Mouse (Mus musculus): ENCODE measurements around the gene Cyth4.

Cyth4 gene

GRCm38 (mm10) chr15:78587050-78587994 is 9.5 kb upstream of the Cyth4 start:
- peak; percentile 89 to 90 for DNase-seq

GRCm38 (mm10) chr15:78588049-78588448 is 8.8 kb upstream of the Cyth4 start:
- no peak for DNase-seq

- DNase-seq: peak; percentile 77 to 81
These were observed 7.9 kb upstream of the Cyth4 start for GRCm38 (mm10) chr15:78588900-78589299.

DNA sequence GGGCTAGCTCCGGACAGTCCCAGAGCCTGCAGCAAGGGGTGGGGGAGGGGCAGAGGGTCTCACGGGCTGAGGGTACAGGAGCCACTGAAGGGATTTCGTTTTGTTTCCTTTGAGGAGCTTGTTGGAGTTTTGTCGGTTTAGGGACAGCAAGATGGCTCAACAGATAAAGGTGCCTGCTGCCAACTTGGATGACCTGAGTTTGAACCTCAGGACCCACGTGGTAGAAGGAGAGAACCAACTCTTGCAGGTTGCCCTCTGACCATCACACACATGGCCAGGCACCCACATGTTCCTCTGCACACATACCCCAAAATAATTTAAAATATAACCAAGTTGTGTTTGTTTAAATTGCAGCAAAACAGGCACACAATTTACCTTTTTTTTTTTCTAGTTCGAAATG is 6.9 kb upstream of the Cyth4 start:
- DNase-seq: no peak

DNA sequence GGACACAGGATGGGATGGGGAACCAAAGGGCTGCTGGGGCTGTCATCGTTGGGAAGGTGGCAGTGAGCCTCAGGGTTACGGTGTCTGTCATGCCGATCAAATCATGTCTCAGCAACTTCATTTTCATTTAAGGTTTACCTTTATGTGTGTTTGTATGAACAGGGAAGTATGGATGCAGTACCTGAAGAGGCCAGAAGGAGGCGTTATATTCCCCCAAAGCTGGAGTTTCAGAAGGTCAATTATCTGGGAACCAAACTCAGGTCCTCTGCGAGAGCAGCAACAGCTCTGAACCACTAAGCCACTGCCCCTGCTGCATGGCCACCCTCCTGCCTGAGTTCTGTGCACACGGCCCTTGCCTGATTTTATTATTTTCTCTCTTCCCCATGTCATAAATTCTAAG is 6.1 kb upstream of the Cyth4 start:
- peak; percentile 44 to 50 for DNase-seq

DNA sequence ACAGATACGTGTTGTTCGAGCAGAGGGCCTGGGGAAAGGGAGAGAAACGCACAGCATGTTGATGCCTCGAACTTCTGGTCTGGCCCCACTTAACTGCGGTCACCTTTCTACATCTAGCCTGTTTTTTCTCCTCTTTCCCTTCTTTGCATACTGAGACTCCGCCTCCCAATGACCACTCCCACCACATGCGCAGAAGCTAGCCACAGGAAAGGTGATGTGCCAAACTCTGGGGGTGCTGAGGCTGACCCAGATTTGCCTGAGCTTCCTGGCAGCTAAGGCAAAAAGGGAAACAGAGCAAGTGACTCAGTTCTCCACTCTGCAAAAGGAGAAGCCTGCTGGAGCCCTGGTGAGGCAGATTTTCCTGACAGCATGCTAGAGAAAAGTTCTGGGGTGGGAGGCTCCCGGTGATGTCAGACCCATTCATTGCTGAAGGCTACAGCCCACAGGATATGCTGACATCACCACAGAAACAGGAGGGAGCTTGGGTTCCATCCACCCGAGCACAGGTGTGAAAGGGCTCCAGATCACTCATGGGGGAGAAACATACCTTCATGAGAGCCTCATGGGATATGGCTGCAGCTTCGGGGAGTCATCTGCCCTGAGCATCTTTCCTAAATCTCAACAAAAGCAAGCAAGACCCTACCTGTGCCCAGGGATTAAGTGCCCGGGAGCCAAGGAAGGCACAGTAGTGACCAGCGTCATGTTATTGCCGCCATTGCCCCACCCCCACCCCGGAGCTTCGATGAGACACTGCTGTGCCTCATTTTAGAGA is 5.0 kb upstream of the Cyth4 start:
- DNase-seq: peak; percentile 74 to 77

- no peak for DNase-seq
These were observed 4.3 kb upstream of the Cyth4 start for GRCm38 (mm10) chr15:78592452-78592968.

DNA sequence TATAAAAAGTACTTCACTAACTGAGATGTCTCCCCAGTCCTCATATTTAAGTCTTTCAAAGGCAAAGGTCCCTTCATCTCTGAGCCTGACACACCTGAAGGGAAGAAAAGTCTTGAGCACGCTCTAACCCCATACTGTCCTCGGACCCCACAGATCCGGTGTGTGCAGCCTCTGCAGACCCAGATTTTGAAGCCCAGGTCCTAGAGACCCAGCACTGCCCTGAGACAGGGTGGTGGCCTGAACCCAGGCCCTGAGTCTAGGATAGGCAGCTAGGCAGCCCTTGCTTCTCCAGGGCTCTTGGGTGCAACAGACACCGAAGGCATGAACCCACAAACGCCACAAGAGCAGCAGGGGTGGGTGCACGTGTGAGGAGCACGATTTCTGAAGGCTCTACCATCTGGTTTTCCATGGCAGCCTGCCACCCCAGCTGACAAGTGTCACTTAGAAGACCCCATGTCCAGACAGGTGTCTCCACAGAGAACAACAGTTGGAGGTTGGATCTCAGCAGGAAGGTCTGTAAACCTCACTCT is 2.9 kb upstream of the Cyth4 start:
- no peak for DNase-seq

DNA sequence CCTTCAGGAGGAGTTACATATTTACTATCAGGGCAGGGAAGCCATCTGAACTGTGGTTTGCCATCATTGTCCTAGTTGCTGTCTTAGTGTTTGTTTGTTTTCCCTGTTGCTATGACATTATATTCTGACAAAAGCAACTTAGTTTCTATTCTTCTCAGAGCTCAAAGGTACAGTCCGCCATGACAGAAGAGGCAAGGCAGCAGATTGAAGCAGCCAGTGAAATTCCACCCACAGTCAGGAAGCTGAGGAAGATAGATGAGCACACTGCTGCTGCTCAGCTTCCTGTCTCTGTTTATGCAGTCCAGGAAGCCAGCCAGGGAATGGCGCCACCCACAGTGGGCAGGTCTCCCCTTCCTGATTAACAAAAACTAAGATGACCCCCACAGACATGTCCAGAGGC is 2.0 kb upstream of the Cyth4 start:
- DNase-seq: peak; percentile 49 to 57

DNA sequence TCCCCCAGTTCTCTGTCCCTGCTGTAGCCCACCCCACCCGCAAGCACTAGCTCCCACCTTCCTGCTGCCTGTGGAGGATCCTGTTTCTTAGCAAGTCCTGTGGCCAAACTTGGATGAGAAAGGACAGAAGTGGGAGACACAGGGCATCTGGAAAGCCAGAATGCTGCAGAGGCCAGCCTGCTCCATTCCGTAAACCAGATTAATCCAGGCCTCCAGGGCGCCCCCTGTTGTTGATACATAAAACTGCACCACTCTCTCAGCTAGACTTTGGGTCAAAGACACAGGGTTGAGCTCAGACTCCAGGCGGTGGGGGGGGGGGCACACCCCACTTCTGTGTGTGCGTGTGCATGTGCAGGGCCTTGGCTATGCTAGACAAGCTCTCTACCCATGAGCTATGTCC is 1.4 kb upstream of the Cyth4 start:
- DNase-seq: peak; percentile 50 to 59

DNA sequence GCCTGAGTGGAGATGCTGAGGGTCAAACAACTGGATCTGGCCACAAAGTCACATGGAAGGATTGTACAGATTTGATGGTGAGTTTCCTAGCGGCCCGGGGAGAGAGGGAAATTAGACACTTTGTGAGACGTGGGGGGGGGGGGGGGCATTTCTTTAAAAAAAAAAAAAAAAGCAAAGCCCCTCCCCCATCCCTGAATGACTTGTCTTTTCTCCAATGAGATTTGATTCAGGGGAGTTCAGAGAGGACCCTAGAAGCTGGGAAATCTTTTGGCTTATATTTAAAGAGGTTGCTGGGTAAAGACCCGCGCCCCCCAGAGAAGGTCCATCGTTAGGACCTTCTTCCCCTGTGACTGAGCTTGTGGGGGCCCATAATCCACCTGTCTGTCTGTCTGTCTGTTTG is 343 bp upstream of the Cyth4 start:
- DNase-seq: no peak

GRCm38 (mm10) chr15:78597729-78598128 is 882 bp downstream of the Cyth4 start:
- peak; percentile 86 to 89 for DNase-seq

GRCm38 (mm10) chr15:78599124-78599523 is 2.3 kb downstream of the Cyth4 start:
- peak; percentile 33 to 38 for DNase-seq

GRCm38 (mm10) chr15:78599529-78600193 is 2.8 kb downstream of the Cyth4 start:
- no peak for DNase-seq

DNA sequence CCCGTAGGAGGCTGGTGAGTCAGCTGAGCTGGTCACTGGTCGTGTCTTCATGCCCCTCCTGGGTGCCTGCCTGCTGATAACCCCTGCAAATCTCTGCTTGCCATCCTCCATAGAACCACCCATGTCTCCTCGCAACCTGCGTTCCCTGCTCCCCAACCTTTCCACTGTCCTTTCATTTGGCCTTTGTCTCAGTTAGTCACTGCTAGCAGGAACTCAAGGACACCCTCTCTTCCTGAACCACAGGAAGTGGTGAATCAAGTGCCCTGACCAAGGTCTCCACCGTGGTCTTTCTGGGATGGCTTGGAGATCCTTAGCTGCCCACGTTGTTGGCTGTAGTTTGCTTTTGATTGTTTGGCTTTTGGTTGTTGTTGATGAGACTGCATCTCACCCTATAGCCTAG is 4.3 kb downstream of the Cyth4 start:
- DNase-seq: no peak

GRCm38 (mm10) chr15:78604255-78604654 is 7.4 kb downstream of the Cyth4 start:
- no peak for DNase-seq

DNA sequence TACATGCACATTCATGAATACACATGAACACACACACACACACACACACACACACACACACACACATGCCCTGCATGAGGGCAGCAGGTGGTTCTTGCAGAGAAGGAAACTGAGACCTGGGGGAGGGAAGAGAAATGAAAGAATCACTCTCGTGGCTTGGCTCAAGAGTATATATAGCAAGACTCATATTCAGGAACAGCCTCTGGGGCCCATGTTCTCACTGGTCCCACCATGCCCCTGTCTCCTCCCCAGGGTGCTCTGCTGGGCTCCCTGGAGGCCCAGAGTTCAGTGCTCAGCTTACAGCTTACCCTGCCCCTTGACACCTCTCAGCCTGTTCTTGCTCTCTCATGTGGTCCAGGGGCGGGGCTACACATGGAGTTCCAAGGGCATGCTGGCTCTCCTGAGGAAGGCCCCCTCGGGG is 8.5 kb downstream of the Cyth4 start:
- peak; percentile 31 to 40 for DNase-seq

DNA sequence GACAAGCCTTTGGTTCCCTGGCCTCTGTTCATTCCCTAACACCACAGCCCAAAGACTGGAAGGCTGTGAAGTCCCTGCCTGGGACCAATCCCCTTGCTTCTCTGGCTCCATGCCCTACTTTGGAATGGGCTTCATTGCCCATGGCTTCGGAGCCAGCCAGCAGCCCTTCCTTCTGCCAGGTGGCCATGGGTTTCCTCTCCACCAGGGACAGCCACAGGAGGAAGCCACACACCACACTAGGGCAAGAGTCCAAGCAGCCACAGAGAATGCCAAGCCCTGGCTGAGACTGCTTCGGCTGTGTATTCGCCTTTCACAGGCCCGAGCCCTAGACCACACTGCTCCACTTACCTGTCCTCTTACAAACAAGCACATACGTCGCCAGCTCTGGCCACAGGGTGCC is 9.2 kb downstream of the Cyth4 start:
- DNase-seq: no peak

- DNase-seq: no peak
These were observed 10.6 kb downstream of the Cyth4 start for GRCm38 (mm10) chr15:78607463-78607862.

GRCm38 (mm10) chr15:78610705-78611462 is 14.0 kb downstream of the Cyth4 start:
- no peak for DNase-seq

DNA sequence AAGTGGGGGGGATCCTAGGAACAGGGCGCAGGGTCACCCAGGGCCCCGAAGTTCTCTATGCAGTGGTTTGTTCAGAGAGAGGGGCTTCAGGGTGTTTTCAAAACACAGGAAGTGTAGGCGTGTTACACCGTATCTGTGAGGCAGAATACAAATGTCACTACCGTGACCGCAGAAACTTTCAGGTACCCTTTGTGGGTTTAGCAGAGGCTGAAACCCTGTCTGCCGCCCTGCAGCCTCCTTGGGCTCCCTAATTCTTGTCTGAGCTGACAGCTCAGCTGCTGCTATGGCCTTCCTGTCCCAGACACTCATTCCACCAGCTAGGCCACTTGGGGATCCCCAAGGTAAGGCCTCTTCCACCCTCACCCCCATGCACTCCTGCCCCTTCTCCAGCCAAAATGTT is 17.7 kb downstream of the Cyth4 start:
- DNase-seq: no peak

DNA sequence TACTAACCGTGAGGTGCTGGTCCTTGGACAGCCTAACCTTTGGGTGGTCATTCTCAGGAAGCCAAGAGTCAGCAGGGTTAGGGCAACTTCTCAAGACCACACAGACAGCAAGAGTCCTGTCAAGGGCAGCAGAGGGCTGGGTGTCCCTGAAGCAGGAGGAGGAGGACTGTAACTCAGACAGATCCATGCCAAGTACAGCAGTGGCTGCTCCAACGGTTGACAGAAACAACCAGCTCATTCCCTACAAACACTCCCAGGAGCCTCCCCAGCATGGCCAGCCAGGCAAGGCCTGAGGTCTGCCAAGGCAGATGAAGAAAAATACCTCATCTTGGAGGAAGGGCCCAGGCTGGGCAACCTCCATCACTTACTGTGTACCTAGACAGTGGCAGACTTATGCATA is 20.1 kb downstream of the Cyth4 start:
- no peak for DNase-seq
